Mouse (Mus musculus) right cerebral cortex, postnatal 4 days (tissue): ENCODE measurements around the gene Utf1.
A peak's percentile ranks its signal among the peaks of the same experiment; 100 is the strongest.

Experiments used
- DNase-seq: peaks from one replicate; pipeline ENCODE4 v3.0.0-alpha.2; 2022

Utf1 gene

GRCm38 (mm10) chr7:139975471-139975870 lies 31.9 kb downstream of the Utf1 start:
- DNase-seq = no peak

- peak; percentile 84 for DNase-seq
These were observed 34.8 kb downstream of the Utf1 start, which contains the start of gene 6430531B16Rik for GRCm38 (mm10) chr7:139978278-139978892. Gene 6430531B16Rik, minus strand, starts transcription at chr7:139978755.

- no peak for DNase-seq
These were observed 35.6 kb downstream of the Utf1 start for GRCm38 (mm10) chr7:139979011-139979719.

GRCm38 (mm10) chr7:139980778-139981177 lies 37.2 kb downstream of the Utf1 start:
- DNase-seq = no peak

GRCm38 (mm10) chr7:139982058-139982457 lies 38.5 kb downstream of the Utf1 start:
- no peak for DNase-seq

- DNase-seq = no peak
These were observed 40.9 kb downstream of the Utf1 start for GRCm38 (mm10) chr7:139984505-139984904.

- DNase-seq = no peak
These were observed 44.7 kb downstream of the Utf1 start for GRCm38 (mm10) chr7:139988272-139988671.

GRCm38 (mm10) chr7:139990864-139991394 lies 47.3 kb downstream of the Utf1 start:
- no peak for DNase-seq

- DNase-seq = no peak
These were observed 48.8 kb downstream of the Utf1 start, which contains the start of gene Adam8 for GRCm38 (mm10) chr7:139992406-139992805. Gene Adam8, minus strand, starts transcription at chr7:139992562.

GRCm38 (mm10) chr7:139993532-139993931 lies 49.9 kb downstream of the Utf1 start:
- DNase-seq = no peak

GRCm38 (mm10) chr7:139994202-139994601 lies 50.6 kb downstream of the Utf1 start:
- DNase-seq = no peak

- peak; percentile 72 for DNase-seq
These were observed 51.1 kb downstream of the Utf1 start for GRCm38 (mm10) chr7:139994676-139995075.
